Mouse (Mus musculus): Measurements from ENCODE around the gene Neu1. TPM values are rescaled to one million over a fixed set of nuclear protein-coding genes. Genes with fewer than 3 reads are reported as not detected.

Gene Neu1
- polyA plus RNA-seq, 2 experiments = 9.7 to 10.1 TPM

GRCm38 (mm10) chr17:34928841-34929240, 2.2 kb upstream of the Neu1 start:
- Histone ChIP-seq H3K27ac (no peak overlapping the region), H3K4me2 (ENCODE audit: low read depth) (no peak overlapping the region), H3K9ac (replicated peaks) (no peak overlapping the region), H3K9me3 (ENCODE audit: control insufficient read depth, low read length) (no peaks in the 10 kb centered on the region), H3K4me1 (replicated peaks; ENCODE audit: control insufficient read depth in 2 of 2, insufficient read depth in 2 of 2, low read length in 1 of 2) (peaks cover 2 to 5% of the 10 kb centered on the region in 2 experiments; a peak in 3 of 4 replicates), H3K36me3 (replicated peaks; ENCODE audit: control insufficient read depth, insufficient read depth, low read depth) (no peaks in the 10 kb centered on the region), H3K27me3 (ENCODE audit: control insufficient read depth, insufficient read depth, low read length) (no peaks in the 10 kb centered on the region), H3K4me3 (ENCODE audit: insufficient read depth in 1 of 2, low read depth in 2 of 2, low read length in 2 of 2) (no peak overlapping the region)
- 58% methylated on average over 4 of the region's 4 CpGs for WGBS (ENCODE audit: insufficient replicate concordance)
- DNase-seq (ENCODE audit: low read depth in 3 of 3, low spot score in 3 of 3) = no peak
- ATAC-seq (ENCODE audit: insufficient read depth) = no peak
- TF ChIP-seq EP300 (IDR thresholded peaks at IDR 0.05; ENCODE audit: low read depth) (no peak), CTCF (IDR thresholded peaks at IDR 0.05; ENCODE audit: low read depth) (no peak)

- Histone ChIP-seq H3K27ac (no peak overlapping the region), H3K27me3 (ENCODE audit: control insufficient read depth, insufficient read depth, low read length) (no peaks in the 10 kb centered on the region), H3K4me2 (ENCODE audit: low read depth) (peak overlapping the region; percentile 89), H3K9me3 (ENCODE audit: control insufficient read depth, low read length) (no peaks in the 10 kb centered on the region), H3K4me3 (ENCODE audit: insufficient read depth in 1 of 2, low read depth in 2 of 2, low read length in 2 of 2) (peak overlapping the region; percentile 61 to 62), H3K9ac (replicated peaks) (peak overlapping the region; percentile 58), H3K36me3 (replicated peaks; ENCODE audit: control insufficient read depth, insufficient read depth, low read depth) (no peaks in the 10 kb centered on the region), H3K4me1 (replicated peaks; ENCODE audit: control insufficient read depth in 2 of 2, insufficient read depth in 2 of 2, low read length in 1 of 2) (peaks cover 2 to 5% of the 10 kb centered on the region in 2 experiments; a peak in 3 of 4 replicates)
- ATAC-seq (ENCODE audit: insufficient read depth) (no peak), DNase-seq (ENCODE audit: low read depth in 3 of 3, low spot score in 3 of 3) (no peak)
- TF ChIP-seq EP300 (IDR thresholded peaks at IDR 0.05; ENCODE audit: low read depth) = no peak
- no peak for TF ChIP-seq CTCF (IDR thresholded peaks at IDR 0.05; ENCODE audit: low read depth)
- 18% methylated on average over 14 of the region's 14 CpGs for WGBS (ENCODE audit: insufficient replicate concordance)
Observed at GRCm38 (mm10) chr17:34931735-34932098, 664 bp downstream of the Neu1 start.

- WGBS (ENCODE audit: insufficient replicate concordance) = 68% methylated on average over 8 of the region's 8 CpGs
- Histone ChIP-seq H3K9me3 (ENCODE audit: control insufficient read depth, low read length) (no peaks in the 10 kb centered on the region), H3K4me1 (replicated peaks; ENCODE audit: control insufficient read depth in 2 of 2, insufficient read depth in 2 of 2, low read length in 1 of 2) (peaks cover 2 to 5% of the 10 kb centered on the region in 2 experiments; a peak in 3 of 4 replicates), H3K4me2 (ENCODE audit: low read depth) (peak overlapping the region; percentile 89), H3K27ac (no peak overlapping the region), H3K36me3 (replicated peaks; ENCODE audit: control insufficient read depth, insufficient read depth, low read depth) (no peaks in the 10 kb centered on the region), H3K27me3 (ENCODE audit: control insufficient read depth, insufficient read depth, low read length) (no peaks in the 10 kb centered on the region), H3K4me3 (ENCODE audit: insufficient read depth in 1 of 2, low read depth in 2 of 2, low read length in 2 of 2) (peak overlapping the region in 1 of 2 experiments; percentile 61; a peak in 2 of 4 replicates), H3K9ac (replicated peaks) (peak overlapping the region; percentile 58; the same call in 1 of the 2 replicates)
- TF ChIP-seq CTCF (IDR thresholded peaks at IDR 0.05; ENCODE audit: low read depth) (no peak), EP300 (IDR thresholded peaks at IDR 0.05; ENCODE audit: low read depth) (no peak)
- no peak for DNase-seq (ENCODE audit: low read depth in 3 of 3, low spot score in 3 of 3)
- ATAC-seq (ENCODE audit: insufficient read depth) = no peak
Observed at GRCm38 (mm10) chr17:34932287-34932686, 1.2 kb downstream of the Neu1 start.

- Histone ChIP-seq H3K4me2 (ENCODE audit: low read depth) (peak overlapping the region; percentile 31), H3K4me1 (replicated peaks; ENCODE audit: control insufficient read depth in 2 of 2, insufficient read depth in 2 of 2, low read length in 1 of 2) (peaks cover 2 to 5% of the 10 kb centered on the region in 2 experiments; a peak in 3 of 4 replicates), H3K27ac (no peak overlapping the region), H3K36me3 (replicated peaks; ENCODE audit: control insufficient read depth, insufficient read depth, low read depth) (no peaks in the 10 kb centered on the region), H3K9me3 (ENCODE audit: control insufficient read depth, low read length) (no peaks in the 10 kb centered on the region), H3K27me3 (ENCODE audit: control insufficient read depth, insufficient read depth, low read length) (no peaks in the 10 kb centered on the region), H3K9ac (replicated peaks) (no peak overlapping the region), H3K4me3 (ENCODE audit: insufficient read depth in 1 of 2, low read depth in 2 of 2, low read length in 2 of 2) (no peak overlapping the region)
- TF ChIP-seq EP300 (IDR thresholded peaks at IDR 0.05; ENCODE audit: low read depth) (no peak), CTCF (IDR thresholded peaks at IDR 0.05; ENCODE audit: low read depth) (no peak)
- WGBS (ENCODE audit: insufficient replicate concordance) = 73% methylated on average over 24 of the region's 24 CpGs
- DNase-seq (ENCODE audit: low read depth in 3 of 3, low spot score in 3 of 3) = no peak
- no peak for ATAC-seq (ENCODE audit: insufficient read depth)
Observed at GRCm38 (mm10) chr17:34934031-34934430, 3.0 kb downstream of the Neu1 start.

- no peak overlapping the region for H3K27ac ChIP-seq
- WGBS (ENCODE audit: insufficient replicate concordance) = 40% methylated on average over 8 of the region's 8 CpGs
- TF ChIP-seq EP300 (IDR thresholded peaks at IDR 0.05; ENCODE audit: low read depth) = no peak
- no peak for TF ChIP-seq CTCF (IDR thresholded peaks at IDR 0.05; ENCODE audit: low read depth)
- H3K9ac ChIP-seq (replicated peaks) = no peak overlapping the region
- H3K4me1 ChIP-seq (replicated peaks; ENCODE audit: control insufficient read depth in 2 of 2, insufficient read depth in 2 of 2, low read length in 1 of 2) = peaks cover 2 to 5% of the 10 kb centered on the region in 2 experiments; a peak in 3 of 4 replicates
- no peak overlapping the region for H3K4me3 ChIP-seq (ENCODE audit: insufficient read depth in 1 of 2, low read depth in 2 of 2, low read length in 2 of 2)
- DNase-seq (ENCODE audit: low read depth in 3 of 3, low spot score in 3 of 3) (no peak), ATAC-seq (ENCODE audit: insufficient read depth) (no peak)
- no peak overlapping the region for H3K4me2 ChIP-seq (ENCODE audit: low read depth)
- H3K9me3 ChIP-seq (ENCODE audit: control insufficient read depth, low read length) = no peaks in the 10 kb centered on the region
- no peaks in the 10 kb centered on the region for H3K36me3 ChIP-seq (replicated peaks; ENCODE audit: control insufficient read depth, insufficient read depth, low read depth)
- no peaks in the 10 kb centered on the region for H3K27me3 ChIP-seq (ENCODE audit: control insufficient read depth, insufficient read depth, low read length)
Observed at GRCm38 (mm10) chr17:34934830-34935229, 3.8 kb downstream of the Neu1 start.

All from liver, embryonic 14.5 days (tissue).